Comparison of ENCODE assay signal across 20 mouse cellular contexts in genomic region chr6:146950454-146950832, GRCm38 (mm10). TPM values are rescaled to one million over a fixed set of nuclear protein-coding genes. Genes with fewer than 3 reads are reported as not detected.
"Had no signal": no experiment of that assay in that cellular context is flagged by ENCODE, and none has a peak within 500 bp of the region (broad histone marks: within the 10 kb centered on the region; RNA-seq: fewer than 3 reads in every experiment).

No protein-coding gene starts in this region.

- H3K4me3 ChIP-seq: neural tube, embryonic 13.5 days; neural tube, embryonic 15.5 days; stomach, embryonic 15.5 days had no signal

- H3K4me2 ChIP-seq: neural tube, embryonic 13.5 days; neural tube, embryonic 15.5 days; stomach, embryonic 15.5 days had no signal

- DNase-seq: retina, postnatal 1 day; right cerebral cortex, adult 18-20 months; right cerebral cortex, postnatal 14 days; right cerebral cortex, postnatal 25 days; right cerebral cortex, postnatal 4 days; spleen, adult 18-20 months; thymus, adult 18-20 months; thymus, adult 2 months; thymus, postnatal 14 days; thymus, postnatal 25 days; thymus, postnatal 36 days; thymus, postnatal 4 days had no signal

- H3K9ac ChIP-seq: neural tube, embryonic 13.5 days; neural tube, embryonic 15.5 days; stomach, embryonic 15.5 days had no signal

- H3K4me1 ChIP-seq: neural tube, embryonic 13.5 days; neural tube, embryonic 15.5 days had no signal

- H3K9me3 ChIP-seq: neural tube, embryonic 13.5 days; neural tube, embryonic 15.5 days; stomach, embryonic 15.5 days had no signal

- H3K27me3 ChIP-seq: neural tube, embryonic 13.5 days; neural tube, embryonic 15.5 days; stomach, embryonic 15.5 days had no signal

- H3K27ac ChIP-seq: neural tube, embryonic 13.5 days; neural tube, embryonic 15.5 days; stomach, embryonic 15.5 days; stomach, postnatal 0 days had no signal

- H3K36me3 ChIP-seq: neural tube, embryonic 13.5 days; neural tube, embryonic 15.5 days; stomach, embryonic 15.5 days had no signal

RNA-seq across cellular contexts. Expression of gene 1700034J05Rik, which starts 3.8 kb away (rescaled TPM):
- polyA plus RNA-seq: neural tube, embryonic 13.5 days; neural tube, embryonic 15.5 days; small intestine, adult 2 months; spleen, adult 2 months; stomach, postnatal 0 days; thymus, adult 2 months; thymus, postnatal 0 days; urinary bladder, adult 2 months had no signal
